Mouse (Mus musculus) embryonic fibroblast, embryonic 13.5 days (primary cell): ENCODE data around the gene Grin2c.

Experiments used
- CTCF ChIP-seq: IDR thresholded peaks from 2 replicates; pipeline ENCODE4 v1.5.1; 2011; ENCODE audit warnings: mild to moderate bottlenecking, control low read depth, low read length, moderate library complexity, borderline replicate concordance; ENCODE audit not compliant: insufficient read depth
- POLR2A ChIP-seq: IDR thresholded peaks from 2 replicates; pipeline ENCODE4 v1.6.1; 2011; ENCODE audit warnings: low read depth, mild to moderate bottlenecking, control low read depth, low read length, moderate library complexity

DNA sequence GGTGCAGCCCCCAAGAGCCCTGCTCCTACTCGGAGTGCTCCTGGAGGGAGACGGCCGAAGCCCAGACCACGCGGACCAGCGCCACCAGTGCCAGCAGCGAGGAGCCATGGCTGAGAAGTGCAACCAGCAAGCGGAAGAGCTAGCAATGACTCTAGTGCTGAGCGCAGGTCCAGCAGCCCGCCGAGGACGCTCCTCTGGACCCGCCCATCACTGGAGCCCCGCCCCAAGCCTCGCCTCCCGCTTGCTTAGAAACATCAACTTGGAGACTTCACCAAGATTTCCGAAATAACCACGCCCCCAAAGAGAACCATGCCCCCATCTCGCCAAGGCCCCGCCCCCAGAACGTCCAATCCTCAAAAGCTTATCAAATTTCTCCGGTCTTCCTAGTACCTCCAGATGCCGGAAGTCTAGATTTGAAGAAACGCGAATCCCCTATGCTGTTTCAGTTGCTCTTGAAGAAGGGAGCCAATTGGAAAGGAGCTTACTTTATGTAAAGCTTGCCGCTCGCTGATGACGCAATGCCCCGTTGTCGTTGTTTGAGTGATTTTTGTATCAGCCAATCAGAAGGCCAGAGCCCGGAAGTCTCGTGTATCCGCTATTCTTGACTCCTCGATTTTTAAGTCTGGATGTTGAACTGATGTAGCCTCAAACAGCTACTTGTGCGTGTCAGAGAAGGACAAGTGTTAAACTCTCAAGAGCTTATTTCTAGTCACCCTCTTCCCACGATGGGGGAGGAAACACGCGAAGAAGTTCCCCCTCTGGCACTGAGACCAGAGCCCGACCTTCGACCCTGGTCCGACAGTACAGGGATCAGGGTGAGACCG lies 9.9 kb upstream of the Grin2c start, which contains the start of gene Fdxr:
- no peak for TF ChIP-seq CTCF
- peak; percentile 100 for TF ChIP-seq POLR2A
